Mouse (Mus musculus) kidney, postnatal 0 days (tissue): ENCODE data around the gene Prickle1. TPM values are rescaled to one million over a fixed set of nuclear protein-coding genes. Genes with fewer than 3 reads are reported as not detected.

Experiments used
- ATAC-seq: fragments of 200-750 bp; cut with Nextera tagmentation; replicated peaks from 2 replicates; pipeline ENCODE4 v1.8.0; 2017; ENCODE audit warnings: low read depth, moderate number of reproducible peaks, moderate TSS enrichment, moderate library complexity; ENCODE audit not compliant: low FRiP score
- DNase-seq: peaks from one replicate; pipeline ENCODE4 v3.0.0-alpha.2; 2016; ENCODE audit warnings: low spot score
- H3K27ac ChIP-seq: fragments of 300-500 bp; sonication (generic); 2 replicates; pipeline ENCODE4 v1.5.1; 2014; ENCODE audit warnings: mild to moderate bottlenecking
- H3K27me3 ChIP-seq: fragments of 300-500 bp; sonication (generic); 2 replicates; pipeline ENCODE4 v1.6.1; 2014; ENCODE audit warnings: low read length, mixed read lengths; ENCODE audit not compliant: insufficient read depth
- H3K36me3 ChIP-seq: fragments of 300-500 bp; sonication (generic); 2 replicates; pipeline ENCODE4 v1.6.1; 2014; ENCODE audit warnings: low read length, mixed read lengths; ENCODE audit not compliant: insufficient read depth
- H3K4me1 ChIP-seq: fragments of 300-500 bp; sonication (generic); replicated peaks from 2 replicates; pipeline ENCODE4 v1.6.1; 2014; ENCODE audit warnings: antibody characterized with exemption, low read length, mixed read lengths; ENCODE audit not compliant: insufficient read depth
- H3K4me2 ChIP-seq: fragments of 300-500 bp; sonication (generic); 2 replicates; pipeline ENCODE4 v1.6.1; 2014; ENCODE audit warnings: mild to moderate bottlenecking, low read length, moderate library complexity, mixed read lengths
- H3K4me3 ChIP-seq: fragments of 300-500 bp; sonication (generic); replicated peaks from 2 replicates; pipeline ENCODE4 v1.5.1; 2014; ENCODE audit warnings: low read depth, low read length
- H3K9ac ChIP-seq: fragments of 300-500 bp; sonication (generic); 2 replicates; pipeline ENCODE4 v1.6.1; 2014; ENCODE audit warnings: low read depth, low read length
- H3K9me3 ChIP-seq: fragments of 300-500 bp; sonication (generic); replicated peaks from 2 replicates; pipeline ENCODE4 v1.6.1; 2016; ENCODE audit warnings: low read length, inconsistent platforms, mixed read lengths
- CTCF ChIP-seq: IDR thresholded peaks from 2 replicates; pipeline ENCODE4 v1.5.1; 2016; ENCODE audit warnings: antibody characterized with exemption, low read depth, mild to moderate bottlenecking, moderate library complexity
- WGBS: fragments of 180-500 bp; shearing (Covaris S2); extraction: QIAGEN DNeasy Blood & Tissue Kit; methylation state at CpG from one replicate; pipeline ENCODE4 v1.1.7; 2014; 5-methylcytosine and 5-hydroxymethylcytosine counted together
- polyA plus RNA-seq: library from polyadenylated mRNA; unstranded; fragments of >200 nt; fragmentation: Nextera tagmentation; extraction: Ambion mirVana; gene quantifications from 2 replicates; pipeline ENCODE4 v1.2.1, GENCODE M21; 2015

The Prickle1 gene
- polyA plus RNA-seq, 1 experiment from 2014 or later = 20.7 TPM

DNA sequence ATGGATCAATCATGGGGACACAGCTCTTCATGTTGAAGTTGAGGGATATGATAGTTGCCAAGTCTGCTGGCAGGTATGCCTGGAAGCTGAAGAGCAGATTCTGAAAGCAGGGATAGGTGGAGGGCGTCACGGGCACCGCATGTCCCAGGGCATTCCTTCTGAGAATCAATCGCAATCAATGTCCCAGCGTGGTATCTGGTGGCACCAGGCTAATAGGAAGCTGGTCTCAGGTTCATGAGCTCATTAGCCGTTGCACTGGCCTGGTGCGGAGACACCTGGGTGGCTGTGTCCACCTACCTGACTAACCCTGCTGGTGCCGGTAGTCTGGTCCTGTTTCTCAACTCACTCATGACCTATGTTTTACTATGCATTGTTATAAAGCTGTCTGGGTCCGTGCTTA lies 19.3 kb downstream of the Prickle1 start:
- no peaks in the 10 kb centered on the region for H3K27me3 ChIP-seq
- peaks cover 5% of the 10 kb centered on the region; the same call in 1 of the 2 replicates for H3K4me1 ChIP-seq
- DNase-seq = no peak
- no peaks in the 10 kb centered on the region for H3K36me3 ChIP-seq
- ATAC-seq = no peak
- H3K4me2 ChIP-seq = no peak overlapping the region
- WGBS = 66% methylated on average over 9 of the region's 9 CpGs
- H3K9ac ChIP-seq = no peak overlapping the region
- H3K27ac ChIP-seq = no peak overlapping the region
- H3K4me3 ChIP-seq = no peak overlapping the region
- TF ChIP-seq CTCF = no peak
- H3K9me3 ChIP-seq = no peaks in the 10 kb centered on the region

DNA sequence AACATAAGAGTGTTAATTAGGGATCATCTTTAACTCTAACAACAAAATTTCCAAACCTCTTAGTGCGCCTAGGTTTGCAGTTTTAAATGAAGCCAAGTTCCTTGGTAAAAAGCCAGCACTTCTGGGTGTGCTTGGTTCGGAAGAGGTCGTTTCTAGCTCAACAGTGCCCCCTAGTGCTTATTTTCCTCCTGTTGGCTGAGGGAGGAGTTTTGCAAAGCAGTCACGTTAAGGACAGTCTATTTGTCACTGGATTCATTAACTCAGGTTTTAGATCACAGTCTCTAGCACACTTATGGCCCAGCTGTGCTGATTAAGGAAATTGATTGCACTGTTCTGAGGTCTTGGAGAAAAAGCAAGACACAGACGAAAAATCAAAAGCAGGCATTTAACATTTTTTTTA lies 19.8 kb downstream of the Prickle1 start:
- DNase-seq (peak; percentile 95), ATAC-seq (0 out of 2 replicates have a peak, but pooled peaks have one; percentile 27)
- Histone ChIP-seq H3K27me3 (no peaks in the 10 kb centered on the region), H3K4me3 (no peak overlapping the region), H3K4me2 (no peak overlapping the region), H3K4me1 (peaks cover 7% of the 10 kb centered on the region; the same call in 1 of the 2 replicates), H3K9me3 (no peaks in the 10 kb centered on the region), H3K9ac (no peak overlapping the region), H3K36me3 (no peaks in the 10 kb centered on the region), H3K27ac (no peak overlapping the region)
- 7% methylated on average over 5 of the region's 5 CpGs for WGBS
- TF ChIP-seq CTCF = peak; percentile 94

DNA sequence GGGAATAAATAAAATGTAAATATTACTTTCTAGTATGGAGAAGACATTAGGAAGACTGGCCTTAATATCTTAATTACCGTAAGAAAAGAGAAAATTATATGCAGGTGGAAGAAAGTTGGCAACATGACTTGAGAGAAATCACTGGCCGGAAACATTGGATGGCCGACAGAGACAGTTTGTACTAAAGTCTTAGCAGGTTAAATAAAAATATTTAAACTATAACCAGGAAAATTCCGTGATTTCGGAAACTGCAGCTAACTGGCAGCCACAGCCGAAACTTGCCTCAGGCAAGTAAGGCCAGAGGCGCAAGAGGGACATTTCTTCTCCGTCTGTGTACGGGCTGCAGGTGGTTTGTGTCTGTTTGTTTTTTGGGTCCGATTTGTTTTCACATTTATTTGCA lies 22.8 kb downstream of the Prickle1 start:
- WGBS = 92% methylated on average over 10 of the region's 10 CpGs
- ATAC-seq = no peak

DNA sequence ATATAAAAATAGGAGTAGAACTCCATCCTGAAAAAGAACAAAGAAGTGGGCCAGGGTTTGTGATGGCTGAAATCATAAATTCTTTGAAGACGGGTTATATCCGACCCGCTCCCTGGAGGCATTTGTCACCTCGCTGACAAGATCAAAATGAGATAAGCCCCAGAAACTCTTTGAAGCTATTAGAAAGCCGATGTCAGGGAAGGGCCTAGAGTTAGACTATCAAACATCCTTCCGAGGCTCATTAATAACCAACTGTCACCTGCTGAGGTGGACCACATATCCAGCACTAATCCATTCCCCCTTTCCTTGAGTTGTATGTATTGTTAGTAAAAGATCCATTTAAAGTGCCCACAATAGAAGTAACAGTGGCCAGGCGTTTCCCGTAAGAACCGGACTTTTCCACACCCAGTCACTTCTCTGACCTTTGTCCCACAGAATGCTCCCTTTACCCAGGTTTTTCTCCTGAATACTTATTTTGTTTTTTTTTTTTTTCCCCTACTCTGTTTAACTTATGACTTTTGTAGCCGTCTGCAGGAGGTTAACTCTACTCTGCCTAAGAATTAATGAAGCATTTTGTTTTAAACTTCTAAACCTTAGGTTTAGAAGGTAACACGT lies 24.7 kb downstream of the Prickle1 start:
- no peak for ATAC-seq
- H3K9ac ChIP-seq = no peak overlapping the region
- no peak overlapping the region for H3K4me3 ChIP-seq
- no peak overlapping the region for H3K4me2 ChIP-seq
- H3K27ac ChIP-seq = no peak overlapping the region
- no peaks in the 10 kb centered on the region for H3K36me3 ChIP-seq
- no peak for TF ChIP-seq CTCF
- 0 out of 2 replicates have a peak, but pooled peaks cover 12% of the 10 kb centered on the region for H3K4me1 ChIP-seq
- WGBS = 49% methylated on average over 11 of the region's 11 CpGs
- H3K9me3 ChIP-seq = no peaks in the 10 kb centered on the region
- no peak for DNase-seq
- H3K27me3 ChIP-seq = no peaks in the 10 kb centered on the region

More for the DNA sequence above, 22.8 kb downstream of the Prickle1 start:
- H3K36me3 ChIP-seq = no peaks in the 10 kb centered on the region
- no peak overlapping the region for H3K4me2 ChIP-seq
- no peak for TF ChIP-seq CTCF
- no peaks in the 10 kb centered on the region for H3K9me3 ChIP-seq
- H3K4me1 ChIP-seq = 0 out of 2 replicates have a peak, but pooled peaks cover 8% of the 10 kb centered on the region
- H3K9ac ChIP-seq = no peak overlapping the region
- no peak overlapping the region for H3K4me3 ChIP-seq
- no peaks in the 10 kb centered on the region for H3K27me3 ChIP-seq
- H3K27ac ChIP-seq = no peak overlapping the region
- no peak for DNase-seq

DNA sequence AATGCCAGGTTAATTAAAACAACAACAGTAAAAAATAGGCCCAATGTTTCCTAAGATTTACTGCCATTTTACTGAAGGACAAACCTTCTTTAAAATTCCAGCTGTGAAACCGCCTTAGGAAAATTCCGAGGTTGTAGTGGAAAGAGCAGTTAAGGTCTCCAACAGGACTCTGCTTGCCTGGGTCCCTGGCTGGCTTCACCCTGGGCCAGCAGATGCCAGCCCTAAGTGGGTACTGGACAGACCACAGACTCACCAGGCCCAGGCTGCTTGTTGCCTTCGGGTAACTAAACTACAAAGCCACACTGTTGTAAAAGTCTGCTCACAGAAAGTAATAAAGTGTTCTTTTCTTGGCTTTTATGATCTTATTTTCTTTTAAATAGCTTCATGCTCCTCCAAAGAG lies 26.8 kb downstream of the Prickle1 start:
- Histone ChIP-seq H3K4me2 (no peak overlapping the region), H3K9ac (no peak overlapping the region), H3K4me1 (0 out of 2 replicates have a peak, but pooled peaks cover 12% of the 10 kb centered on the region), H3K36me3 (no peaks in the 10 kb centered on the region), H3K27me3 (no peaks in the 10 kb centered on the region), H3K4me3 (no peak overlapping the region), H3K9me3 (no peaks in the 10 kb centered on the region), H3K27ac (peak overlapping the region; percentile 27; the same call in 1 of the 2 replicates)
- no peak for ATAC-seq
- no peak for TF ChIP-seq CTCF
- 31% methylated on average over 3 of the region's 3 CpGs for WGBS
- DNase-seq = peak; percentile 75

DNA sequence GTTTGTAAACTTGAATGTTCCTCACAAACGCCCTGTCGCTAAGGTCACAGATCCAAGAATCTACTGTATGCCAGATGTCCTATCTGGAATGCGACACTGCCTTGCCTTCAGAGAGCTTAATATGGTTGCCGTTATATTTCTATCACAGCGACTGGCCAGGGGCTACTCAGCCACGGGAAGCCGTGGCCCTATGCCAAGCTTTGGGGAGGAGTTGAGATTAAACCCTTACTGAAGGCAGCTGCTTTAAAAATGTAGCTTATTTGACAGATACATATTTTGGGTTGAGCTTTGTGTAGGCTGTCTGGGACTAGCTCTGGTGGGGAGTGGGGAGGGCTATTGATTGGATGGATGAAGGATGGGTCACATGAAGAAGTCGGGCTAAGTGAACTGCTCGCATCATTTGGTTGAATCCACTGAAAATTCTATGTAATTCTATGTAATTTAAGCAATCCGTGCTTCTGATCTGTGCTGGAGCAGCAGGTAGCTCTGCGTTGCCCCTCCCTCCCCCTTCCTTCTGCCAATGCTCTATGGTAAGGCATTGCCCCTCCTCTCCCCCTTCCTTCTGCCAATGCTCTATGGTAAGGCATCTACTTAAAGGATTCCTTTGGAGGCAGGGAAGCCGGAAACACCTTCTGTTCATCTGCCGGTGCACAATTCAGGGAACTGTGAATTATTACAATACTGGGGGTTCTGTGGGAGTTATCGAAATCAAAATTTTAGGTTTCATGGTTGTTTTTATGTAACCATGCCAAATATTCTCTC lies 28.0 kb downstream of the Prickle1 start:
- ATAC-seq (no peak), DNase-seq (peak; percentile 54)
- no peak overlapping the region for H3K4me3 ChIP-seq
- peak overlapping the region; percentile 4; the same call in 1 of the 2 replicates for H3K27ac ChIP-seq
- 0 out of 2 replicates have a peak, but pooled peaks cover 12% of the 10 kb centered on the region for H3K4me1 ChIP-seq
- WGBS = 64% methylated on average over 14 of the region's 14 CpGs
- no peaks in the 10 kb centered on the region for H3K27me3 ChIP-seq
- no peaks in the 10 kb centered on the region for H3K9me3 ChIP-seq
- H3K9ac ChIP-seq = no peak overlapping the region
- H3K4me2 ChIP-seq = no peak overlapping the region
- no peaks in the 10 kb centered on the region for H3K36me3 ChIP-seq
- no peak for TF ChIP-seq CTCF
